Mouse (Mus musculus) megakaryocyte, adult 5-6 weeks (primary cell): ENCODE data around the gene Nme7. TPM values are rescaled to one million over a fixed set of nuclear protein-coding genes. Genes with fewer than 3 reads are reported as not detected.

Source experiments
- ATAC-seq: 2 replicates; pipeline ENCODE4 v1.8.0; 2016; ENCODE audit warnings: mild to moderate bottlenecking, inconsistent platforms; ENCODE audit not compliant: poor library complexity, severe bottlenecking
- total RNA-seq, 2 experiments: library from RNA; stranded (forward) in 1 of 2; stranded (reverse) in 1 of 2; fragments of 153-499, 151-499 nt in 1 of 2; fragments of 221-1000, 200-1000 nt in 1 of 2; gene quantifications; 2 replicates each; pipeline versions ENCODE4 v1.2.3 to v1.2.4; 2015 to 2017

Gene Nme7
- total RNA-seq, 2 experiments from 2014 or later: 15.5 to 19.6 TPM

- no peak for ATAC-seq
Measured at GRCm38 (mm10) chr1:164427777-164428176, 123.9 kb downstream of the Nme7 start.

GRCm38 (mm10) chr1:164428644-164429043, 124.7 kb downstream of the Nme7 start:
- ATAC-seq: no peak

GRCm38 (mm10) chr1:164432649-164433048, 128.7 kb downstream of the Nme7 start:
- no peak for ATAC-seq

- ATAC-seq: no peak
Measured at GRCm38 (mm10) chr1:164434049-164434448, 130.1 kb downstream of the Nme7 start.

- ATAC-seq: no peak
Measured at GRCm38 (mm10) chr1:164436749-164437148, 132.8 kb downstream of the Nme7 start.

- peak; percentile 93 for ATAC-seq
Measured at GRCm38 (mm10) chr1:164440230-164440629, 136.3 kb downstream of the Nme7 start.

GRCm38 (mm10) chr1:164440708-164441407, 136.9 kb downstream of the Nme7 start:
- peak; percentile 28 for ATAC-seq

- ATAC-seq: no peak
Measured at GRCm38 (mm10) chr1:164441408-164441974, 137.6 kb downstream of the Nme7 start.

GRCm38 (mm10) chr1:164445620-164446162, 141.8 kb downstream of the Nme7 start:
- no peak for ATAC-seq

GRCm38 (mm10) chr1:164446535-164446934, 142.6 kb downstream of the Nme7 start:
- no peak for ATAC-seq

- no peak for ATAC-seq
Measured at GRCm38 (mm10) chr1:164447521-164447920, 143.6 kb downstream of the Nme7 start.

GRCm38 (mm10) chr1:164449626-164450025, 145.7 kb downstream of the Nme7 start:
- ATAC-seq: no peak

GRCm38 (mm10) chr1:164450231-164450630, 146.3 kb downstream of the Nme7 start:
- peak; percentile 28; the same call in 1 of the 2 replicates for ATAC-seq

- no peak for ATAC-seq
Measured at GRCm38 (mm10) chr1:164450644-164451043, 146.7 kb downstream of the Nme7 start.

GRCm38 (mm10) chr1:164451346-164451745, 147.4 kb downstream of the Nme7 start:
- ATAC-seq: no peak

GRCm38 (mm10) chr1:164452580-164452979, 148.7 kb downstream of the Nme7 start:
- ATAC-seq: peak; percentile 29

- no peak for ATAC-seq
Measured at GRCm38 (mm10) chr1:164453146-164453545, 149.2 kb downstream of the Nme7 start.

GRCm38 (mm10) chr1:164453739-164454138, 149.8 kb downstream of the Nme7 start:
- peak; percentile 20 for ATAC-seq

GRCm38 (mm10) chr1:164454747-164455400, 151.0 kb downstream of the Nme7 start:
- no peak for ATAC-seq

GRCm38 (mm10) chr1:164455614-164456013, 151.7 kb downstream of the Nme7 start:
- no peak for ATAC-seq

GRCm38 (mm10) chr1:164456065-164456464, 152.1 kb downstream of the Nme7 start:
- ATAC-seq: no peak

GRCm38 (mm10) chr1:164456731-164457130, 152.8 kb downstream of the Nme7 start:
- ATAC-seq: no peak
